Mouse (Mus musculus) lung, postnatal 10 days (tissue): Measurements from ENCODE around the gene Lingo3.
A peak's percentile ranks its signal among the peaks of the same experiment; 100 is the strongest.

Source experiments
- DNase-seq: peaks from one replicate; pipeline ENCODE4 v3.0.0; 2021

The Lingo3 gene

GRCm38 (mm10) chr10:80843931-80844547 is at the start of gene Lingo3:
TSS of gene Lingo3 (minus strand) at chr10:80844039.
- DNase-seq = no peak

DNA sequence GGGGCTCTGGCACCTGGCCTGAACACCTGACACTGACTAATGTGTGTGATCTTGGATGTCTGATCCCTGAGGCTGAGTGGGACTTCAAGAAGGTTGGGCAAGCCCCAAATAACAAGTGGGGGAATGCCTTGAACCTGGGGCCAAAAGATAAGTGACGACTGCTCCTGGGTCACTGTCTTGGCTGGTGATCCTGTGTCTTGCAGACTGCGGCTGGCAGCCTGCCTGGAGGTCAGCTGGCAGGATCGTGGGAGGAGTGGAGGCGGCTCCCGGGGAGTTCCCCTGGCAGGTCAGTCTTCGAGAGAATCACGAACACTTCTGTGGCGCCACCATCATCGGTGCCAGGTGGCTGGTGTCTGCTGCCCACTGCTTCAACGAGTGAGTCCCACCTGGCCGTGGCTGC is 43.3 kb upstream of the Lingo3 start:
- peak; percentile 67 for DNase-seq

- DNase-seq = peak; percentile 85
Measured at GRCm38 (mm10) chr10:80881301-80881700, 37.5 kb upstream of the Lingo3 start.

GRCm38 (mm10) chr10:80880901-80881300 is 37.1 kb upstream of the Lingo3 start:
- no peak for DNase-seq

DNA sequence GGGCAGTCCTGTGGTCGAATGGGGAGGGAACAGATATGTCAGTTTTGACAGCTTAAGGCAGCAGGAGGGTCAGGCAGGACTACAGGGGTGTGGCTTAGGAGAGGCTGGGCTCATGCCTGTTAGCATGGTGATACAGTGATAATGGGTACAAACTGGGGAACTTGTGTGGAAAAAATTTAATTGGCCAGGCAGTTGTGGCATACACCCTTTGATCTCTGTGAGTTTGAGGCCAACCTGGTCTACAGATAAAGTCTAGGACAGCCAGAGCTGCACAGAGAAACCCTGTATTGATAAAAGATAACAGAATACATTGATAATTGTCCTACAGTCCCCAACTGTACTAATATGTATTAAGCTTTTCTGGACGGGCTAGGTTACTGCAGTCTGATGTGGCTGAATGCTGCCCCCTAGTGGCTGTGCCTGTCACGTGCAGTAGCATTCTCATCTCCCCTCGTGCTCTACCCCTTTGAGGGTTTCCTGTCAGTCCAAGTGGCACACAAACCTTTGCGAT is 36.3 kb upstream of the Lingo3 start:
- peak; percentile 71 for DNase-seq

- DNase-seq = no peak
Measured at GRCm38 (mm10) chr10:80876594-80876993, 32.8 kb upstream of the Lingo3 start.

GRCm38 (mm10) chr10:80876028-80876427 is 32.2 kb upstream of the Lingo3 start:
- peak; percentile 74 for DNase-seq

GRCm38 (mm10) chr10:80874035-80874434 is 30.2 kb upstream of the Lingo3 start:
- no peak for DNase-seq

GRCm38 (mm10) chr10:80871581-80871980 is 27.7 kb upstream of the Lingo3 start, which contains the start of gene Tmprss9:
TSS of gene Tmprss9 (plus strand) at chr10:80871848.
- no peak for DNase-seq

GRCm38 (mm10) chr10:80870993-80871392 is 27.2 kb upstream of the Lingo3 start:
- no peak for DNase-seq

GRCm38 (mm10) chr10:80864446-80864845 is 20.6 kb upstream of the Lingo3 start:
- DNase-seq = no peak

DNA sequence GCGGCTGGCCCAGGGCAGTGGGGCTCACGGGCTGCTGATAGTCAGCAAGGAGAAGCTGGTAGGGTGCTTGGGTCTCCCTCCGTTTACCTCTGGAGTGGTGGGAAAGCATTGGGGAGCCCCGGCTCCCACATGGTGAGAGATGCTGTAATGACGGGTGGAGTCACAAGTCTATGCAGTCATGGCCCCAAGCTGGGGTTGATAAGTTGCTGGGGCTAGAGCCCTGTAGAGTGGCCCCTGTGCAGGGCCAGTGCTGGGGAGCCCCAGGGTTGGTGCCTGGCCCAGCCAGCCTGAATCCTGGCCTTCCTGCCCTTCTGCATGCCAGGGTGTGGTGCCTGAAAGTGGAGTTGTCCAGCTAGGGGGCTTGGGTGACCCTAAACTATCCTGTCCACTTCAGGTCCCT is 18.5 kb upstream of the Lingo3 start:
- no peak for DNase-seq

DNA sequence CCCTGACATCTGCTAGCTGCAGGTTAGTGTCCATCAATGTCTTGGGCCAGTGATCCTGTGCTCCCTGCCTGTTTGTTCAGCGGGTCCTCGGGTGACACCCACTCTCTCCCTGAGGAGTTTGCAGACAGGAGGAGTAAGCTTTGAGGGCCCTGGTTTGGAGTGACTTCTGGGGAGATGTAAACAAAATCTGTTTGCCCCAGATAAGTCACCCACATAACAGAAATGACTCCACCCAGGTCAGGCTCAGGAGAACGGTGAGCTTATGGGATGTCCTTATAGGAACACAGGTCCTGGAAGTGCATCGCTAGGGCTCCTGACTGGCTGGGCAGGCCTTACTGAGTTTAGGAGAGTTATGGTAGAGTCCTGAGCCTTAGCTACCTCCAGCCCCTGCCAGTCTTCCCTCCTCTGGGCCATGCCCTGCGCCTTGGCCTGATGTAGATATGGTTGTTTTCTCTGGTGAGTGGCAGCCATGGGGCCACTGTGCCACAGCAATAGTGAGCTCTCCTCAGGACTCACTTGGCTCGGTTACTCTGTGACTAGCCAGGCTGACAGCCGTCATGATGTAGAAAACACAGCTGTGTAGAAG is 14.6 kb upstream of the Lingo3 start:
- no peak for DNase-seq

DNA sequence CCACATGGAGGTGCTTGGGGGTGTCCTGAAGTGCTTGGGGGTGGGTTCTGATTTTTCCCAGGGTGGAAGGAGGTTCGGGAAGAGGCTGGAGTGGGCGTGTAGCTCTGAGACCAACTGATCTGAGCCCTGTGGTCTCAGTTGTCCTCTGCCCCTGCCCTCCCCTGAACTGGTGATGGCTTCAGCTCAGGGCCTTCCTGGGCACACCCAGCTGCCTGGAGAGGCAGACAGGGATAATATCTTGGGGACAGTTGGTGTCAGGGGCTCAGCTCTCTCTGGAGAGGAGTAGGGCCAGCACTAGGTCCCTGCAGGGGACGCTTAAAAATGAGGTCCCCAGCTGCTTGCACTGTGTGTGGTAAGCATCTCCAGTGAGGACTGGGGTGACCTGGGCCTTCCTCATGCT is 14.0 kb upstream of the Lingo3 start:
- no peak for DNase-seq

- no peak for DNase-seq
Measured at GRCm38 (mm10) chr10:80857386-80857785, 13.5 kb upstream of the Lingo3 start.

DNA sequence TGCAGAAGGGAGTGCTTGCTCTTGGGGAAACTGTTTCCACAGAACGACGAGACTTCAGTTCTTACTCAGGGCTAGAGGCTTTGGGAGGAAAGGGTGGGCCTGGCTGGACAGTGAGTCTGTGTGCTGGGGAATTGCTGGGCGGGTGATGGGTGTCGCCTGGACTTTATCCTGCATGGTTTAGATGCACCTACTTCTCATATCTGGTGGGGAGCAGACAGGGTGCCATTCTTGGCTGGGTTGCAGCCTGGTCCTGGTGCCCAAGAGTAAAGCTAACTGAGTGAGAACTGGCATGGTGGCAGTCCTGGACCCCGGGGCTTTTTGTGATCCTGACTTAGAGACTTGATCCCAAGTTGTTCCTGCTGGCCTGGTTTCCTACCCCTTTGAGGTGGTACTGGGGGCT is 13.1 kb upstream of the Lingo3 start:
- no peak for DNase-seq

DNA sequence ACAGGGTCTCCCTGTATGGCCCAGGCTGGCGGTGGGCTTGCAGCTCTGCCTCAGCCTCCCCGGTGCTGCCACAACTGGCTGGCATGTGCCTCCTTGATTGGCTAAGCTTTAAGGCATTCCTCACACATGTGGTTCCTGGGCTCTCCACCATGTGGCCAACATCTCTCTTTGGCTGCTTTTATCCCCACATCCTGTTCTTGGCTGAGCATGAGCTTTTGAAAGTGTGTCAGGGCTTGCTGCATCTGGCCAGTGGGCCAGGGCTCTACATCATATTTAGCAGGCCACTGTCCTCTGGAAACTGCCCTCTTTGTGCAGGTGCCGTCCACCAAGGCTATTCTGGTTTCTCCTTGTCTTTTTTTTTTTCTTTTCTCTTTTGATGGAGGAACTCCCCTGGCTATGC is 12.4 kb upstream of the Lingo3 start:
- DNase-seq = peak; percentile 36

DNA sequence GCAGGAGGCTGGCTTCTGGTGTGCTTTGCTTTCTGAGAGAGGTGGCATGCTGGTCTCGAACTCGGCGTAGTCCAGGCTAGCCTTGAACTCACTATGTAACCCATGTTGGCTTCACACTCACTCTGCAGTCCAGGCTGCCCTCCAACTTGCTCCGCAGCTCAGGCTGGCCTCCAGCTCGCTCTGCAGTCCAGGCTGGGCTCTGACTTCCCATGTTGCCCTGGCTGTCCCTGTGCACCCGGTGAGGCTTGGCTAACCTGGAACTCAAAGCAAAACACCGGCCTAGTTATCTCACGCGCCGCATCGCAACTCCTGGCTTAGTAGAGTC is 11.9 kb upstream of the Lingo3 start:
- DNase-seq = no peak

DNA sequence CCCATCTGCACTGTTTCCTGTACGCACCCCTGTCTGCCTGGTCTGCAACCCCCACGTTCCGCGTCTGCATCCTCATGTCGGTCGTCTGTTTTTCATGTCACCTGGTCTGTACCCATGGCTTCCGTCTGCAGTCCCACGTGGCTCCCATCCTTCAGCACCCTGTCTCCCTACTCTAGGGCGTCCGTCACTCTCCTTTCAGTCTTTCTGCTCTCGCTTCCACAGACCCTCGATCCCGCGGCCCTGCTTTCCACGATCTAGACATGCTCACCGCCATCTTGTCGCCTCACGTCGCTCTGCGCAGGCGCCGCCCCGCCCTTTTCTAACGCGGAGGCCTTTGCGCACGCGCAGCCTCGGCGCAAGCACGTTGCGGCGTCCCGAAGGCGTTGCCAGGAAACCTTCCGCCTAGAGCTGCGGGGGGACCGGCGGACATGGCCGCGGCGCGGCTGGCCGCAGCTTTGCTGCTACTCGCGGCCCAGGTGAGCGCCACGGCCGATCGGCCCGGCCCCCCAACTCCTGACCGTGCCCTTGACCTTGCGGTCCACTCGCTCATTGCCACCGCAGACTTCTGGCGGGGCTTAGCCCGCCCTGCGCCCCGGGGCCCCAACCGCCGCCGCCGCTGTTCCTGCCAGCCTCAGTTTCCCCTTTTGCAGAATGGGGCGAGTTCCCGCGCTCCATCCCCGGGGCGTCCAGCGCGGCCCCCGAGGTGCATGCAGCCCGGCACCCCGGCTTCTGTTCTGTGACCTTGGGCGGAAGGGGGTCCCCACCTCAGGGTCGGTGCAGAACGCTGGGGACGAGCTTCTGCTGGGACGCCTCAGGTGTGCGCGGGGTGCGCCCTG is 11.3 kb upstream of the Lingo3 start, which contains the start of the genes Lsm7 and Sppl2b:
Gene Lsm7, minus strand, starts transcription at position 297 of the 836 bp plus-strand sequence.
Gene Sppl2b, plus strand, starts transcription at position 363 of the 836 bp plus-strand sequence.
- peak; percentile 98 for DNase-seq

DNA sequence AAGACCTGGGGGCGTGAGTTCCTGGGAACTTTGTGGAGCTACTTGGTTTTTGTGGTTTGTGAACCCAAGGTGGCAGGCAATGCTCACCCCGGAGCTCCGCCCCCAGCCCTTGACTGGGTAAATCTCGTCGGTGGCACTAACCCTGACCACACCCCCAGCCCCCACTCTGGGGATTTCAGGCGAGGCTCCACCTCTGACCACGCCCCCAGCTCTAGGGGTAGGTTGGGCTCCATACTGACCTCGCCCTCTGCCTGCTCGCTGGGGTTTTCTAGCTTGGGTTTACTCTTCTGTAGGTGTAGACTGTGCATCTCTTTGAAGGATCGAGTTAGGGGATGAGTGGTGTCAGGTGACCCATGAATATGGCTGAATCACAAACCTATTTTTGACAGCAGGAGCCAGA is 4.7 kb upstream of the Lingo3 start:
- DNase-seq = peak; percentile 80

DNA sequence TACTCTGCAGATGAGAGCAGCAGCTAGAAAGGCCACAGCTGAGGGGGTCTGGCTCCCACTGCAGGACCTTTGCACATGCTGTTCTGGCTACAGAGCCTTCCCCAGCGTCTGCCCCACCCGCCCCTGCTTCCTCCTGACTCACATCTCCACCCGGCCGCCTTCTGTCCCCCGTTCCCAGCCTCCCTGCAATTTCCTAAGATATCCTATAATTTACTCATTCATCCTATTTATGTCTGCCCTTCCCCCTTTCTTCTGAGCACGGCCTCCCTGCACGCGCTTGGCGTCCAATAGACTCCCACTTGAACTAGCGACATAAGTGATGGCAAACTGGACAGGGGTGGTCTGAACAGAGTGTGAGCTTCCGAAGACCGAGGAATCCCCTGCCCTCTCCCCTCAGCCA is 1.9 kb upstream of the Lingo3 start:
- no peak for DNase-seq

GRCm38 (mm10) chr10:80845055-80845693 is 1.3 kb upstream of the Lingo3 start:
- no peak for DNase-seq
